Mouse (Mus musculus): ENCODE data around the gene Bcl2l12. TPM values are rescaled to one million over a fixed set of nuclear protein-coding genes. Genes with fewer than 3 reads are reported as not detected.
A peak's percentile ranks its signal among the peaks of the same experiment; 100 is the strongest.

The Bcl2l12 gene
- polyA plus RNA-seq, 1 experiment = 13.3 TPM

- H3K27me3 ChIP-seq (ENCODE audit: control insufficient read depth, insufficient read depth, insufficient read length) = no peaks in the 10 kb centered on the region
- no peaks in the 10 kb centered on the region for H3K36me3 ChIP-seq (ENCODE audit: control insufficient read depth, insufficient read depth)
- TF ChIP-seq POLR2A (IDR thresholded peaks at IDR 0.05; ENCODE audit: insufficient read length, low read depth) (peak; percentile 43), MYOG (IDR thresholded peaks at IDR 0.05; ENCODE audit: control insufficient read depth in 1 of 3, insufficient read depth in 1 of 3, insufficient read length in 2 of 3, low read depth in 2 of 3) (peak in 2 of 3 experiments; percentile 21 to 35), MYOD1 (IDR thresholded peaks at IDR 0.05; ENCODE audit: control insufficient read depth in 1 of 3, insufficient read length in 2 of 3, low read depth in 2 of 3) (peak in 1 of 3 experiments; percentile 72), E2F4 (IDR thresholded peaks at IDR 0.05; ENCODE audit: insufficient read depth) (no peak), POLR2AphosphoS2 (IDR thresholded peaks at IDR 0.05; ENCODE audit: insufficient read length, low read depth) (peak; percentile 87), TCF12 (IDR thresholded peaks at IDR 0.05; ENCODE audit: insufficient read depth, poor library complexity, severe bottlenecking) (no peak), REST (IDR thresholded peaks at IDR 0.05; ENCODE audit: insufficient read depth, insufficient read length) (no peak)
- no peak overlapping the region for H3K4me3 ChIP-seq
- no peak overlapping the region for H3ac ChIP-seq (ENCODE audit: control insufficient read depth, insufficient read length)
- no peak overlapping the region for H3K4me2 ChIP-seq (ENCODE audit: low read depth)
- H3K79me2 ChIP-seq (ENCODE audit: control insufficient read depth, insufficient read depth) = peaks cover 20% of the 10 kb centered on the region
Observed at GRCm38 (mm10) chr7:45002440-45002839, 3.9 kb upstream of the Bcl2l12 start.

GRCm38 (mm10) chr7:45000539-45001114 lies 2.1 kb upstream of the Bcl2l12 start:
- peaks cover 20% of the 10 kb centered on the region for H3K79me2 ChIP-seq (ENCODE audit: control insufficient read depth, insufficient read depth)
- no peak overlapping the region for H3K4me2 ChIP-seq (ENCODE audit: low read depth)
- no peaks in the 10 kb centered on the region for H3K27me3 ChIP-seq (ENCODE audit: control insufficient read depth, insufficient read depth, insufficient read length)
- peak; percentile 18 for TF ChIP-seq POLR2A (IDR thresholded peaks at IDR 0.05; ENCODE audit: insufficient read length, low read depth)
- peak; percentile 80 for TF ChIP-seq POLR2AphosphoS2 (IDR thresholded peaks at IDR 0.05; ENCODE audit: insufficient read length, low read depth)
- no peak for TF ChIP-seq CEBPB (IDR thresholded peaks at IDR 0.05; ENCODE audit: insufficient read depth, poor library complexity, severe bottlenecking)
- TF ChIP-seq TCF3 (IDR thresholded peaks at IDR 0.05; ENCODE audit: insufficient read length, low read depth) = no peak
- no peak for TF ChIP-seq USF1 (IDR thresholded peaks at IDR 0.05; ENCODE audit: low read depth)
- peak in 1 of 3 experiments; percentile 36 for TF ChIP-seq MYOG (IDR thresholded peaks at IDR 0.05; ENCODE audit: control insufficient read depth in 1 of 3, insufficient read depth in 1 of 3, insufficient read length in 2 of 3, low read depth in 2 of 3)
- TF ChIP-seq MYOD1 (IDR thresholded peaks at IDR 0.05; ENCODE audit: control insufficient read depth in 1 of 3, insufficient read length in 2 of 3, low read depth in 2 of 3) = peak in 1 of 3 experiments; percentile 21
- no peaks in the 10 kb centered on the region for H3K36me3 ChIP-seq (ENCODE audit: control insufficient read depth, insufficient read depth)
- no peak overlapping the region for H3ac ChIP-seq (ENCODE audit: control insufficient read depth, insufficient read length)
- H3K4me3 ChIP-seq = no peak overlapping the region

GRCm38 (mm10) chr7:44999753-45000152 lies 1.2 kb upstream of the Bcl2l12 start:
- Histone ChIP-seq H3K27me3 (ENCODE audit: control insufficient read depth, insufficient read depth, insufficient read length) (no peaks in the 10 kb centered on the region), H3K4me2 (ENCODE audit: low read depth) (peak overlapping the region; percentile 90), H3K4me3 (no peak overlapping the region), H3ac (ENCODE audit: control insufficient read depth, insufficient read length) (no peak overlapping the region), H3K79me2 (ENCODE audit: control insufficient read depth, insufficient read depth) (peaks cover 20% of the 10 kb centered on the region), H3K36me3 (ENCODE audit: control insufficient read depth, insufficient read depth) (no peaks in the 10 kb centered on the region)
- no peak for TF ChIP-seq POLR2A (IDR thresholded peaks at IDR 0.05; ENCODE audit: insufficient read length, low read depth)
- no peak for TF ChIP-seq REST (IDR thresholded peaks at IDR 0.05; ENCODE audit: insufficient read depth, insufficient read length)
- TF ChIP-seq USF1 (IDR thresholded peaks at IDR 0.05; ENCODE audit: low read depth) = no peak
- no peak for TF ChIP-seq MAX (IDR thresholded peaks at IDR 0.05; ENCODE audit: low read depth)
- no peak for TF ChIP-seq E2F4 (IDR thresholded peaks at IDR 0.05; ENCODE audit: insufficient read depth)

GRCm38 (mm10) chr7:44997940-44998428 lies 528 bp downstream of the Bcl2l12 start:
- Histone ChIP-seq H3ac (ENCODE audit: control insufficient read depth, insufficient read length) (peak overlapping the region; percentile 50), H3K27me3 (ENCODE audit: control insufficient read depth, insufficient read depth, insufficient read length) (no peaks in the 10 kb centered on the region), H3K79me2 (ENCODE audit: control insufficient read depth, insufficient read depth) (peaks cover 20% of the 10 kb centered on the region), H3K4me2 (ENCODE audit: low read depth) (peak overlapping the region; percentile 90), H3K36me3 (ENCODE audit: control insufficient read depth, insufficient read depth) (no peaks in the 10 kb centered on the region), H3K4me3 (peak overlapping the region; percentile 86)
- TF ChIP-seq MYOG (IDR thresholded peaks at IDR 0.05; ENCODE audit: control insufficient read depth in 1 of 3, insufficient read depth in 1 of 3, insufficient read length in 2 of 3, low read depth in 2 of 3) (no peak), POLR2AphosphoS2 (IDR thresholded peaks at IDR 0.05; ENCODE audit: insufficient read length, low read depth) (peak; percentile 57)

- peak within 1 kb of the TSS; percentile 98 for H3K4me2 ChIP-seq (ENCODE audit: low read depth)
- TF ChIP-seq POLR2AphosphoS2 (IDR thresholded peaks at IDR 0.05; ENCODE audit: insufficient read length, low read depth) = peak; percentile 36
- peak; percentile 98 for TF ChIP-seq SRF (IDR thresholded peaks at IDR 0.05; ENCODE audit: control insufficient read depth, insufficient read length, low read depth)
- TF ChIP-seq POLR2A (IDR thresholded peaks at IDR 0.05; ENCODE audit: insufficient read length, low read depth) = no peak
- peak within 1 kb of the TSS; percentile 86 for H3K4me3 ChIP-seq
- H3K79me2 ChIP-seq (ENCODE audit: control insufficient read depth, insufficient read depth) = peaks cover 20% of the 10 kb centered on the region
- peak within 1 kb of the TSS; percentile 50 for H3ac ChIP-seq (ENCODE audit: control insufficient read depth, insufficient read length)
- no peaks in the 10 kb centered on the region for H3K27me3 ChIP-seq (ENCODE audit: control insufficient read depth, insufficient read depth, insufficient read length)
- no peaks in the 10 kb centered on the region for H3K36me3 ChIP-seq (ENCODE audit: control insufficient read depth, insufficient read depth)
Observed at GRCm38 (mm10) chr7:44997231-44997939, 1.1 kb downstream of the Bcl2l12 start, which contains the start of gene Irf3. Gene Irf3 (plus strand): TSS chr7:44997648.
